Mouse (Mus musculus) heart, embryonic 15.5 days (tissue): ENCODE data around the gene Mbnl1. TPM values are rescaled to one million over a fixed set of nuclear protein-coding genes. Genes with fewer than 3 reads are reported as not detected.

ENCODE experiments used
- ATAC-seq: fragments of 200-750 bp; cut with Nextera tagmentation; replicated peaks from 2 replicates; pipeline ENCODE4 v1.8.0; 2017; ENCODE audit warnings: low read depth, moderate TSS enrichment; ENCODE audit not compliant: insufficient number of reproducible peaks, insufficient read depth, low FRiP score
- H3K27ac ChIP-seq: fragments of 300-500 bp; sonication (generic); 2 replicates; pipeline ENCODE4 v1.5.1; 2015; ENCODE audit warnings: mild to moderate bottlenecking, inconsistent platforms
- H3K27me3 ChIP-seq: fragments of 300-500 bp; sonication (generic); 2 replicates; pipeline ENCODE4 v1.6.1; 2015; ENCODE audit warnings: inconsistent platforms
- H3K36me3 ChIP-seq: fragments of 300-500 bp; sonication (generic); 2 replicates; pipeline ENCODE4 v1.6.1; 2015; ENCODE audit warnings: mild to moderate bottlenecking, inconsistent platforms
- H3K4me1 ChIP-seq: fragments of 300-500 bp; sonication (generic); replicated peaks from 2 replicates; pipeline ENCODE4 v1.6.1; 2015; ENCODE audit warnings: inconsistent platforms
- H3K4me2 ChIP-seq: fragments of 300-500 bp; sonication (generic); 2 replicates; pipeline ENCODE4 v1.6.1; 2015; ENCODE audit warnings: inconsistent platforms, mild to moderate bottlenecking, moderate library complexity
- H3K4me3 ChIP-seq: fragments of 300-500 bp; sonication (generic); 2 replicates; pipeline ENCODE4 v1.5.1; 2015; ENCODE audit warnings: mild to moderate bottlenecking, inconsistent platforms
- H3K9ac ChIP-seq: fragments of 300-500 bp; sonication (generic); 2 replicates; pipeline ENCODE4 v1.6.1; 2015; ENCODE audit warnings: mild to moderate bottlenecking, inconsistent platforms
- H3K9me3 ChIP-seq: fragments of 300-500 bp; sonication (generic); replicated peaks from 2 replicates; pipeline ENCODE4 v1.6.1; 2016; ENCODE audit warnings: inconsistent platforms
- WGBS: fragments of 180-500 bp; shearing (Covaris S2); methylation state at CpG from one replicate; pipeline ENCODE4 v1.1.7; 2015; ENCODE audit warnings: mixed read lengths; 5-methylcytosine and 5-hydroxymethylcytosine counted together
- polyA plus RNA-seq: library from polyadenylated mRNA; unstranded; fragments of >200 nt; fragmentation: Nextera tagmentation; extraction: Ambion mirVana; gene quantifications from 2 replicates; pipeline ENCODE4 v1.2.1, GENCODE M21; 2015

The Mbnl1 gene
- polyA plus RNA-seq, 1 experiment from 2014 or later = 72.9 TPM

DNA sequence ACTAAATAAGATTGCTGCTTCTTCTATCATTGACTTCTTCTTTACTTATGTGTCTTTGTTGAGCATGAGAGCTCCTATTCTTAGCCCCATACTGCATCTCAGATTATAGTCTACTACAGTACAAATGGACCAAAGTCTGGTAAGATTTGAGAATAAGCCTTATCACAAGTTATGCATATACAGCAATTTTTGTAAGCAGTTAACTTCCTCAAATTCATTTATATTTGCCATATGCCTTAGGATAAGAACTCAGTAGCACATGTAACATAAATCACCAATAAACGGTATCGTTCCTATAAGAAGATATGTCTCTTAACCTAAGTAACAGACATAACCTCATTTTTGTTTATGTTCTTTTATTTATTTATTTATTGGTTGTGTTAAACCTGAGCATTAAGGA, 188.1 kb downstream of the Mbnl1 start:
- no peak overlapping the region for H3K4me3 ChIP-seq
- WGBS = 94% methylated on average over 2 of the region's 2 CpGs
- no peak overlapping the region for H3K27ac ChIP-seq
- H3K9me3 ChIP-seq = no peaks in the 10 kb centered on the region
- no peaks in the 10 kb centered on the region for H3K27me3 ChIP-seq
- ATAC-seq = no peak
- no peak overlapping the region for H3K4me2 ChIP-seq
- H3K36me3 ChIP-seq = no peaks in the 10 kb centered on the region
- no peaks in the 10 kb centered on the region for H3K4me1 ChIP-seq
- no peak overlapping the region for H3K9ac ChIP-seq
